Mouse (Mus musculus): Measurements from ENCODE around the gene Sox5.

- no peak for TF ChIP-seq EP300 (IDR thresholded peaks at IDR 0.05; ENCODE audit: low read depth)
- no peak for TF ChIP-seq CTCF (IDR thresholded peaks at IDR 0.05; ENCODE audit: low read depth)
Observed at GRCm38 (mm10) chr6:144074826-144075225, 707.0 kb downstream of the Sox5 start.

All from liver, embryonic 14.5 days (tissue).